Mouse (Mus musculus) limb, embryonic 15.5 days (tissue): ENCODE data around the gene Rad50. TPM values are rescaled to one million over a fixed set of nuclear protein-coding genes. Genes with fewer than 3 reads are reported as not detected.

ENCODE experiments used
- ATAC-seq: fragments of 200-750 bp; cut with Nextera tagmentation; 2 replicates; pipeline ENCODE4 v1.8.0; 2017; ENCODE audit warnings: low read depth, moderate TSS enrichment; ENCODE audit not compliant: insufficient number of reproducible peaks, low FRiP score, low TSS enrichment
- H3K27ac ChIP-seq: fragments of 300-500 bp; sonication (generic); 2 replicates; pipeline ENCODE4 v1.5.1; 2015; ENCODE audit warnings: moderate library complexity, mild to moderate bottlenecking, inconsistent platforms
- H3K27me3 ChIP-seq: fragments of 300-500 bp; sonication (generic); 2 replicates; pipeline ENCODE4 v1.6.1; 2015; ENCODE audit warnings: inconsistent platforms
- H3K36me3 ChIP-seq: fragments of 300-500 bp; sonication (generic); 2 replicates; pipeline ENCODE4 v1.6.1; 2015; ENCODE audit warnings: inconsistent platforms
- H3K4me1 ChIP-seq: fragments of 300-500 bp; sonication (generic); 2 replicates; pipeline ENCODE4 v1.6.1; 2015; ENCODE audit warnings: inconsistent platforms
- H3K4me2 ChIP-seq: fragments of 300-500 bp; sonication (generic); 2 replicates; pipeline ENCODE4 v1.6.1; 2015; ENCODE audit warnings: mild to moderate bottlenecking, inconsistent platforms
- H3K4me3 ChIP-seq: fragments of 300-500 bp; sonication (generic); 2 replicates; pipeline ENCODE4 v1.5.1; 2015; ENCODE audit warnings: mild to moderate bottlenecking, inconsistent platforms
- H3K9ac ChIP-seq: fragments of 300-500 bp; sonication (generic); 2 replicates; pipeline ENCODE4 v1.6.1; 2015; ENCODE audit warnings: inconsistent platforms
- H3K9me3 ChIP-seq: fragments of 300-500 bp; sonication (generic); 2 replicates; pipeline ENCODE4 v1.6.1; 2016; ENCODE audit warnings: inconsistent platforms
- WGBS: fragments of 180-500 bp; shearing (Covaris S2); methylation state at CpG from one replicate; pipeline ENCODE4 v1.1.7; 2015; 5-methylcytosine and 5-hydroxymethylcytosine counted together
- polyA plus RNA-seq: library from polyadenylated mRNA; unstranded; fragments of >200 nt; fragmentation: Nextera tagmentation; extraction: Ambion mirVana; gene quantifications from 2 replicates; pipeline ENCODE4 v1.2.1, GENCODE M21; 2015

The Rad50 gene
- polyA plus RNA-seq, 1 experiment from 2014 or later = 28.0 TPM

DNA sequence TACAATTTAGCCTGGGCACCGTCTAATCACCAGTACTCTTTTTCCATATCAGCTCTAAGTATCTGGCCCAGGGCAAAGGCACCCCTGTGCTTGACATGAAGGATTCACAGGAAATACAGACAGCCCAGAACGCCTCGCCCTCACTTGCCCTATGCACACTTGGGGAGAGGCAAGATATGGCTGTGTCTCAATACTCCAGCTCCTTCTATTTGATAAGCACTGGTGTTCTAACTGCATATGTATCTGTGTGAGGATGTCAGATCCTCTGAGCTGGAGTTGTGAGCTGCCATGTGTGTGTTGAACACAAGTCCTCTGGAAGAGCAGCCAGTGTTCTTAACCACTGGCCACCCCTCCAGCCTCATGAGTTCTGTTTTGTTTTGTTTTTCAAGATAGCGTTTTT is 55.7 kb downstream of the Rad50 start:
- no peak overlapping the region for H3K4me2 ChIP-seq
- H3K9me3 ChIP-seq = no peaks in the 10 kb centered on the region
- no peaks in the 10 kb centered on the region for H3K4me1 ChIP-seq
- no peaks in the 10 kb centered on the region for H3K27me3 ChIP-seq
- H3K9ac ChIP-seq = no peak overlapping the region
- no peak overlapping the region for H3K4me3 ChIP-seq
- ATAC-seq = no peak
- WGBS = 91% methylated on average over 4 of the region's 4 CpGs
- H3K36me3 ChIP-seq = peaks cover 59% of the 10 kb centered on the region
- H3K27ac ChIP-seq = no peak overlapping the region

DNA sequence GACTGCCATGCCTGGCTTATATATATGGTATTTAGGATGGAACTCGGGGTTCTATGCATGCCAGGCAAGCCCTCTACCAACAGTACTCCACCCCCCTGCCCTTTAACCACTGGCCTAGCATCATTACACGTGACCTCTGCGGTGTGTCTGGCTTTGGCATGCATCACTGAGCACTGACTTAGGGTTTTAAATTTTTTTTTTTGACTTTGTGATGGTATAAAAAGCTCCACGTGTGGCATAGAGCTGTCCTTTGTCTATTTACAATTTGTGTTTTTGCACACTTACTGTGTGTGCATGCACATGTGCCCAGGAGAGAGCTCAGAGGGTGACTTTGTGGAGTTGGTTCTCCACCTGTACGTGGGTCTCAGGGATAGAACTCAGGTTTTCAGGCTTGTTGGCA is 63.1 kb downstream of the Rad50 start:
- WGBS = 78% methylated on average over 5 of the region's 5 CpGs
- no peaks in the 10 kb centered on the region for H3K9me3 ChIP-seq
- no peaks in the 10 kb centered on the region for H3K27me3 ChIP-seq

DNA sequence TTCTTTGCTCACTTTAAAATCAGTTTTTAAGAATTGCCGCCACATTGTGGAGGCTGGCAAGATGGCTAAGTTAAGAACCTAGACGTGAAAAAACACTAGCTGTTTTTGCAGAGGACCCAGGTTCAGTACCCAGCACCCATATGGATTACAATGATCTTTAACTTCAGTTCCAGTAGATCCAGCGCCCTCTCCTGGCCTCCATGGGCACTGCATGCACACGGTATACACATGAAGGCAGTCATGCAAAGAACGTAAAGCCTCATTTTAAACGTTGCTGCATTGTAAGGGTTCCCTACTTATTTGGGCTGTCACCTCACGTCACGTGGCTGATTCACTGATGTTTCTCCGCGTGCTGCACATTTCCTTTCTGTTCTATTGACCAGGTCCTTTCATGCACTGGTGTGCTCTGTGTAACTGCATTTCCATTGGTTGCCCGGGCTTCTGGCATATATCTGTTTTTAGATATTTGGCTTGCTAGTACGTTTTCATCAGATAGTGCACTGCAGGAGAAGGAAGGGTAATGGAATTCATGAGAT is 64.3 kb downstream of the Rad50 start:
- Histone ChIP-seq H3K4me2 (no peak overlapping the region), H3K9ac (no peak overlapping the region), H3K36me3 (no peaks in the 10 kb centered on the region), H3K9me3 (no peaks in the 10 kb centered on the region), H3K27me3 (no peaks in the 10 kb centered on the region), H3K4me1 (no peaks in the 10 kb centered on the region), H3K27ac (no peak overlapping the region), H3K4me3 (no peak overlapping the region)
- WGBS = 81% methylated on average over 12 of the region's 12 CpGs
- ATAC-seq = no peak

More for the DNA sequence above, 63.1 kb downstream of the Rad50 start:
- ATAC-seq = no peak
- Histone ChIP-seq H3K4me3 (no peak overlapping the region), H3K27ac (no peak overlapping the region), H3K9ac (no peak overlapping the region), H3K36me3 (no peaks in the 10 kb centered on the region), H3K4me1 (no peaks in the 10 kb centered on the region), H3K4me2 (no peak overlapping the region)

DNA sequence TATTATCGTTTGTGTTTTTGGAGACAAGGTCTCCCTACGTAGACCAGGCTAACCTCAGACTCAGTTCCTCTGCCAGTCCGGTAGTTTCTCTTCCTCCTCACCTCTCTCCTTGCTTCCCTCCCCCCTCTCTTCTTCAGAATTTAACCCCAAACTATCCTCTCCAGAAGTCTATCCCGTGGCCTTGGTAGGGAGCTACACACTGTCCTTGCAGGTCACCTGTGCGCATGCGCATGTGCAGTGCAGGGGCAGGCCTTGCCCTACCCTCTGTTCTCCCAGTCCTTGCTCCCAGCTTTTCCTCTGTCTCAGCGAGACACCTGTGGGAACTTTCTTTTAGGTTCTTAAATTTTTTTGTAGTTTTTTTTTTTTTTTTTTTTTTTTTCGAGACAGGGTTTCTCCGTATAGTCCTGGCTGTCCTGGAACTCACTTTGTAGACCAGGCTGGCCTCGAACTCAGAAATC is 69.3 kb downstream of the Rad50 start:
- no peak overlapping the region for H3K4me2 ChIP-seq
- WGBS = 71% methylated on average over 10 of the region's 10 CpGs
- no peaks in the 10 kb centered on the region for H3K9me3 ChIP-seq
- H3K9ac ChIP-seq = no peak overlapping the region
- H3K36me3 ChIP-seq = no peaks in the 10 kb centered on the region
- no peak for ATAC-seq
- peaks cover 17% of the 10 kb centered on the region for H3K4me1 ChIP-seq
- H3K27ac ChIP-seq = no peak overlapping the region
- peaks cover 11% of the 10 kb centered on the region; the same call in 1 of the 2 replicates for H3K27me3 ChIP-seq
- H3K4me3 ChIP-seq = no peak overlapping the region

DNA sequence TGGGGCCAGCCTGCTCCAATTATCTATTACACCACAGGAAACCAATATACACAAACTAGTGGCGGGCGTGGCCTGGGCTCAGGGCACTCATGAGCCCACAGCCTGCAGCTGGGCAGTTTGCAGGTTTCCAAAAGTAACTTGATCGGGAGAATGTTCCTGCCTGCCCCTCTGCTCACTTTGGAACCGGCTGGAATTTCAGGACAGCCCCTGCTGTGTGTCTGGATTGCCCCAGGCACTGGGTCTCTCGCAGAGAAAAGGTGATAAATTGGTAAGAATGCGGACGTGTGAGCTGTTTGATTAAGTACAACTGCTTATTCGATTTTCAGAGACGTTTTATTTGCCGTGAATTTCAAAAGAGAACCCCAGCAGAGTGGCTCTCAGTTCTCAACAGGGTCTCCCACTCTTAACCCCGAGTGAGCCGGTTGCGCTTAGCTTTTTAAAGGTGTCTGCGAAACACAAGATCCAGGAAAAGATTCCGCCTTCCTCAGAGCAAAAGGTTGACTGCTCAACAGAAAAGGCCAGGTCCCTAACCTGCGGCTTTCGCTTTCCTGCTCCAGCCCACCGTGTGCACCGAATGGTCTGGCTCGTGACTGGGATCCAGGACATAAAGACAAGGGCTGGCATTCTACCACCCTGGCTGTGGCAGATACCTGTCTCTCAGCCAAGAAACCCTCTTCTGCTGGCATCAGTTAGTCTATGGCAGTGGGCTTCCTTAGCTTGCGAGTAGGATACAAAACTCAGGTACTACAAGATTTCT is 69.9 kb downstream of the Rad50 start:
- H3K4me3 ChIP-seq = no peak overlapping the region
- no peak overlapping the region for H3K9ac ChIP-seq
- no peak for ATAC-seq
- no peaks in the 10 kb centered on the region for H3K36me3 ChIP-seq
- no peaks in the 10 kb centered on the region for H3K9me3 ChIP-seq
- peaks cover 11% of the 10 kb centered on the region; the same call in 1 of the 2 replicates for H3K27me3 ChIP-seq
- WGBS = 15% methylated on average over 21 of the region's 21 CpGs
- no peak overlapping the region for H3K27ac ChIP-seq
- peaks cover 17% of the 10 kb centered on the region for H3K4me1 ChIP-seq
- H3K4me2 ChIP-seq = peak overlapping the region; percentile 22

DNA sequence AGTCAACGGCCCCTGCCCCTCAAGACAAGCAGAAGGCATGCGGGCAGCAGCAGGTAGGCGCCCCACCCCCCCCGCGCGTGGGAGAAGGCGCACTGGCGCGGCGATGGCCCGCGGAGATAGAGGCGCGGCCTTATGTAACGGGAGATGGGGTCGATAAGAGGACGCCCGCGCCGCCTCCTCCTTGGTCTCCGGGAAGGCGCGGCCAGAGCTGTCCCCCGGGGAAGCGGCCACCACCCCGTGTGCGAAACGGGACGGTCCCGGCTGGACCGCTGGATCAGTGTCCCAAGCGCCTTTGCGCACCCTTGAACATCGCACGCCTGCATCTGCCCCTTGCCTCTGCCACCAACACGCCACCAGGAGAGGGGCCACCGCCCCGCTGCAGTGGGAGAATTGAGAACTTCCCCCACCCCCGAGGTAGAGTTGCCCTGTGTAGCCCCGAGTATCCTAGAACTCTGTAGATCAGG is 70.9 kb downstream of the Rad50 start:
- Histone ChIP-seq H3K27ac (no peak overlapping the region), H3K4me3 (peak overlapping the region; percentile 33), H3K9ac (0 out of 2 replicates have a peak overlapping the region, but pooled peaks have one; percentile 33), H3K4me2 (peak overlapping the region; percentile 74), H3K27me3 (peaks cover 11% of the 10 kb centered on the region; the same call in 1 of the 2 replicates), H3K36me3 (no peaks in the 10 kb centered on the region), H3K4me1 (peaks cover 17% of the 10 kb centered on the region), H3K9me3 (no peaks in the 10 kb centered on the region)
- 1% methylated on average over 36 of the region's 40 CpGs for WGBS
- peak; percentile 40; the same call in 1 of the 2 replicates for ATAC-seq

DNA sequence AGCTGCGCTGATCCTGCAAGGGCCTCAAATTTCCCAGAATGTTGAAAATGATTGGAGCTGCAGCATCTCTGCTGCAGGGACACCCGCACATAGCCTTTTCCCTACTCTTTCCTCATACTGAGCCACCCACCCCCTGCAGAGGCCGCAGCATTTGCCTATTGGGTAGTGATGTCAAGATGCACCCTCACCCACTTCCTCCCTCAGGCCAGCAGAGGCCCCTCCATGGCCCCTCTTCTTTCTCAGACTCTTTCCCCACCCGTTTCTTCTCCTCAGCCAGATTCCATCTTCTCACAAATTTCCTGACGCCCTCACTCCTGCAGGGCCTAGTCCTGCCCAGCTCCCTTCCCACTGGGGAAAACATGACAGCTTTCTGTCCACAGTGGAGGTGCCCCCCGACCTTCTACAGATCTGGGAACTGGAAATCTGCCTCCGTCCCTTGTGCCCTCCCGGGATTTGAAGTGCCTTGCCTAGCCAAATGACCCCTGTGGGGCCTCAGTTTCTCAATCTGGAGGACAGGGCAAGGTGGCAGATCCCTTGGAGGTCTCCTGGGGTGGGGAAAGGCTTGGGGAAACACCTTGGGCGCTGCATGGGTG is 71.4 kb downstream of the Rad50 start:
- Histone ChIP-seq H3K4me3 (peak overlapping the region; percentile 33), H3K9ac (0 out of 2 replicates have a peak overlapping the region, but pooled peaks have one; percentile 33), H3K4me2 (peak overlapping the region; percentile 74), H3K27me3 (peaks cover 11% of the 10 kb centered on the region; the same call in 1 of the 2 replicates), H3K9me3 (no peaks in the 10 kb centered on the region), H3K4me1 (peaks cover 17% of the 10 kb centered on the region), H3K36me3 (no peaks in the 10 kb centered on the region), H3K27ac (no peak overlapping the region)
- ATAC-seq = no peak
- WGBS = 46% methylated on average over 9 of the region's 9 CpGs

DNA sequence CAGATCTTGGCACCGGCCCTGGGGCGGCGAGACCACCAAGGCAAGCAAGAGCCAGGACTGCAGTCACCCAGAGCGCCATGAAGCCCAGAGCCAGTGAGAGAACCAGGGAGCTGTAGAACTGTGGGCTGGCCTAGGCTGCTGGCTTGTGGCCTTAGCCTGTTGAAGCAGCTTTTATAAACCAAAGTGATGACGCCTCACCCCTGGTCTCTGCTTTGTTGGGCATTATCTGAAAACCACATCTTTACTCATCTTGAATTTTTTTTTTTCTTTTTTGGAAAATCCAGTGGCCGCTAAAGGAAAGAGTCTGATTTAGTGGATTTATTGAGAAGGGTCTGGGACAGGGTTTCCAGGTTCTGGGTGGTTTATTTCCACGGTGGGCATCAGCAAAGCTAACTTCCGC is 72.6 kb downstream of the Rad50 start, which contains the start of gene Il13:
Il13 (minus strand) TSS at position 147 of the 400 bp plus-strand sequence.
- H3K27ac ChIP-seq = no peak within 1 kb of the TSS
- WGBS = 95% methylated on average over 8 of the region's 8 CpGs
- H3K36me3 ChIP-seq = no peaks in the 10 kb centered on the region
- H3K9ac ChIP-seq = no peak within 1 kb of the TSS
- no peak for ATAC-seq
- no peak within 1 kb of the TSS for H3K4me2 ChIP-seq
- H3K9me3 ChIP-seq = no peaks in the 10 kb centered on the region
- no peak within 1 kb of the TSS for H3K4me3 ChIP-seq
- H3K27me3 ChIP-seq = peaks cover 11% of the 10 kb centered on the region; the same call in 1 of the 2 replicates
- peaks cover 17% of the 10 kb centered on the region for H3K4me1 ChIP-seq

DNA sequence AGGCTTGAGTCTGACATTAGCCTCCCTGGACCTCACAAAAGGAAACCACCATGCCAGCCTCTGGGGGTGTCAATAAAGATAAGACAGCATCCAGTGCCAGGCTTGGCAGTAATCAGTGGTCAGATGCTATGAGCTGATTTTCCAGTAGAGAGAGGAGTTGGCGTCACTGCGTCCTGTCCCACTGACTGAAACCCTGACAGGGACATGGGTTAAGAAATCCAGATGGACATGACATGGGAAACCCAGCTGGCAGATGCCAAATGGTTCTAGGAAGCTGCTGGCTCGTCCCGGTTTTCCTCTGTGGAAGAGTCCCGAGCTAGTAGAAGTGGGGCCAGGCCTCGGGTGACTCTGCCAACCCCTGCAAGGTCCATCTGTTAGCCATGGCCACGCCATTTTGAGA is 73.5 kb downstream of the Rad50 start:
- H3K4me3 ChIP-seq = no peak overlapping the region
- H3K9me3 ChIP-seq = no peaks in the 10 kb centered on the region
- H3K9ac ChIP-seq = no peak overlapping the region
- H3K27me3 ChIP-seq = peaks cover 11% of the 10 kb centered on the region; the same call in 1 of the 2 replicates
- no peak overlapping the region for H3K4me2 ChIP-seq
- no peak overlapping the region for H3K27ac ChIP-seq
- no peaks in the 10 kb centered on the region for H3K36me3 ChIP-seq
- WGBS = 81% methylated on average over 7 of the region's 7 CpGs
- no peak for ATAC-seq
- H3K4me1 ChIP-seq = peaks cover 17% of the 10 kb centered on the region

DNA sequence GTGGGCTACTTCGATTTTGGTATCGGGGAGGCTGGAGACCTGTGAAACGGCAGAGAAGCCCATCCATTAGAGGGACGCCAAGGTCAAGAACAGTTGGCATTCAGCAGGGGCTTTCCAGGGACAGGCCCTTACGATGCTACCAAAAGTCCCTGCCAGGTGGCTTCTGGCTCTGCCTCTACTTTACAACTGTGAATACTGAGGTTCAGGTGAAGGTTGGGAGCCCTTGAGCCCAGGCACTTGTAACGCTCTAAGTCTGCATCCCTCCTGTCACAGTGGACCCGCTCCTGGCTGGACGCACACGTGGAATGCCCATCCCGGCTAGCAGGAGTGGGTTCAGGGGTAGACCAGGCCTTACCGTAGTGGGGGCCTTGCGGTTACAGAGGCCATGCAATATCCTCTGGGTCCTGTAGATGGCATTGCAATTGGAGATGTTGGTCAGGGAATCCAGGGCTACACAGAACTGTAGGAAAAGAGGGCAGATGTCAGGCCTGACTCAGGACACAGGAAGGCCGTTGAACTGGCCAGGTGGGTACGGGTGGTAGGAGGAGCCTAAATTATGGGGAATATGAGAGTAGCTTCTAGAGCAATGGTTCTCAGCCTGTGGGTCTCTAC is 74.9 kb downstream of the Rad50 start:
- WGBS = 73% methylated on average over 14 of the region's 14 CpGs

DNA sequence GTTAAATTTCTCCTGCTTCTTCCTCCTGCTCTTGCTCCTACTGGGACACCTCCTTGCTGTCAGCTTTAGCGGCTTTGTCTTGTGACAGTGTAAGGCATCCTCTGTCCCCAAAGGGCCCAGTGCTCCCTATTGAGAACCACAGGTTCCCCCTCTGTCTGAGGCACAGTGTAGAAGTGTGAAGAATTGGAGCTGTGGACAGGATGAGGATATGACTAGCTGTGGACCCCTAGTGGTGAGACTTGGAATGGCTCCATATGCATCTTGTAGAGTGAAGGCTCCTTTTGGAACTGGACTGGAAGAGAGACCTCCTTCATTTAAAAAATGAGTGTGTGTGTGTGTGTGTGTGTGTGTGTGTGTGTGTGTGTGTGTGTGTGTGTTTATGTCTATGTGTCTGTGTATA is 79.3 kb downstream of the Rad50 start:
- no peak overlapping the region for H3K9ac ChIP-seq
- H3K27me3 ChIP-seq = no peaks in the 10 kb centered on the region
- no peaks in the 10 kb centered on the region for H3K4me1 ChIP-seq
- no peak overlapping the region for H3K27ac ChIP-seq
- no peaks in the 10 kb centered on the region for H3K36me3 ChIP-seq
- no peak overlapping the region for H3K4me2 ChIP-seq
- no peak for ATAC-seq
- H3K9me3 ChIP-seq = no peaks in the 10 kb centered on the region
- no peak overlapping the region for H3K4me3 ChIP-seq
- 16% methylated on average over 1 of the region's 1 CpGs for WGBS

More for the DNA sequence above, 74.9 kb downstream of the Rad50 start:
- H3K36me3 ChIP-seq = no peaks in the 10 kb centered on the region
- no peaks in the 10 kb centered on the region for H3K9me3 ChIP-seq
- H3K27me3 ChIP-seq = peaks cover 11% of the 10 kb centered on the region; the same call in 1 of the 2 replicates
- ATAC-seq = no peak
- H3K4me3 ChIP-seq = no peak overlapping the region
- H3K4me2 ChIP-seq = no peak overlapping the region
- H3K4me1 ChIP-seq = peaks cover 14% of the 10 kb centered on the region
- H3K9ac ChIP-seq = no peak overlapping the region
- no peak overlapping the region for H3K27ac ChIP-seq
